ENCODE assay signal across 14 mouse cellular contexts in the genomic region with DNA sequence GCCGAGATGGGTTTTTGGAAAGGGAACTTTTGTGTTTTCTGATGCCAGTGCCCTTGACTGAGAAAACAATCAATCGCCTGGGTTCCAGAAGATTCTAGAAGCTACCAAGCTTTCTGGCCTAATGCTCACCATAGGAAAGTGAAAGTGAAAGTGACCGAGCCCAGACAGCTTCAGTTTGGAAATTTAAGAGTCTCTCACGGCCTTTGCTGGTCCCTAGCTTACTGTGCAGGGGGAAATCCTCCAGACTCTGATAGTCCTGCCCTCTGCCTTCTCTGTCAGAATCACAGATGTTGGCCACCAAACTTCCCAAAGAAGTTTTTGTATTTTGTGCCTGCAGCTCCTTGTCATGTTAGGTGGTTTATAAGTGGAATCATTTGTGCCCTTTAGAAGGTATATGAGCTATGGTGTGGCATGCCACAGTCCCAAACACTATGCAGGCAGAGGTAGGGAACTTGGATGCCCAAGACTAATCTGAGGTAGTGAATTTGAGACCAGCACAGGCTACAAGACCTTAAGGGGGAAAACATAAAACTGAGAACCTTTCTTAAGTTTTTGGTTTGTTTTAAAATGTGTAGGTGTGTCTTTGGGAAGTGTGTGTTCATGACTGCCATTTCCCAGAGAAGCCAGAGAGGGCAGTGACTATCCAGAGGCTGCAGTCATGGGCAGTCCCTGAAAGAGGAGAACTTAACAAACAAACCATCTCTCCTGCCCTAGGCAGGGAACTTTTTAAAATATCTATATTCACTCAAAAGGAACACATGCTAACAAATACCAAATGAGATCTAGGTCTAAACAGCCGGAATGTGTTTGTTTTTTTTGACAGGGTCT. TPM values are rescaled to one million over a fixed set of nuclear protein-coding genes. Genes with fewer than 3 reads are reported as not detected.
DNase-seq lines count a peak whose midpoint lies in the region; ATAC-seq and TF ChIP-seq lines count a peak whose summit lies in the region.
"Had no signal": no experiment of that assay in that cellular context is flagged by ENCODE, and none has a peak within 500 bp of the region (broad histone marks: within the 10 kb centered on the region; RNA-seq: fewer than 3 reads in every experiment).

No protein-coding gene starts in this region.

- intact Hi-C loops in gastrocnemius, adult 2 months (cut with DNase I): no loop called here
- intact Hi-C loops in gastrocnemius, postnatal 14 days (cut with DNase I; ENCODE audit: low total_unique reads): no loop called here

- H3K27me3 ChIP-seq in midbrain, postnatal 0 days (ENCODE audit: insufficient read depth, low read length): no peaks in the 10 kb centered on the region
- no peaks in the 10 kb centered on the region for H3K27me3 ChIP-seq in midbrain, embryonic 15.5 days (replicated peaks)
- no peaks in the 10 kb centered on the region for H3K27me3 ChIP-seq in stomach, postnatal 0 days (ENCODE audit: control insufficient read depth, insufficient read depth, low read length)
- H3K27me3 ChIP-seq: hindbrain, embryonic 13.5 days; neural tube, embryonic 12.5 days had no signal

- H3K27ac ChIP-seq in gastrocnemius, adult 2 months: peak overlapping the region; percentile 31
- H3K27ac ChIP-seq in midbrain, postnatal 0 days (ENCODE audit: low read depth, low read length): no peak overlapping the region
- H3K27ac ChIP-seq in midbrain, embryonic 15.5 days: no peak overlapping the region
- no peak overlapping the region for H3K27ac ChIP-seq in stomach, postnatal 0 days (replicated peaks)
- H3K27ac ChIP-seq: hindbrain, embryonic 13.5 days; neural tube, embryonic 12.5 days had no signal

- no peak for DNase-seq in gastrocnemius, adult 2 months
- no peak for DNase-seq in gastrocnemius, postnatal 14 days
- no peak for DNase-seq in midbrain, postnatal 0 days (ENCODE audit: low spot score)
- peak; percentile 21 for DNase-seq in large intestine, adult 2 months (ENCODE audit: low read depth, low spot score)
- no peak for DNase-seq in stomach, postnatal 0 days (ENCODE audit: low spot score)
- no peak for DNase-seq in ovary, postnatal 36 days (ENCODE audit: low spot score)
- no peak for DNase-seq in embryo, embryonic 9.5 days (ENCODE audit: extremely low spot score)
- DNase-seq: thymus, adult 2 months had no signal

- 91% methylated on average over 5 of the region's 5 CpGs for WGBS in midbrain, postnatal 0 days
- 91% methylated on average over 5 of the region's 5 CpGs for WGBS in midbrain, embryonic 15.5 days
- 58% methylated on average over 5 of the region's 5 CpGs for WGBS in large intestine, adult 2 months
- WGBS in stomach, postnatal 0 days: 69% methylated on average over 5 of the region's 5 CpGs

- no peak overlapping the region for H3K9ac ChIP-seq in midbrain, postnatal 0 days (replicated peaks; ENCODE audit: low read length, poor library complexity, severe bottlenecking)
- H3K9ac ChIP-seq in midbrain, embryonic 15.5 days: no peak overlapping the region
- H3K9ac ChIP-seq in stomach, postnatal 0 days (ENCODE audit: low read length): no peak overlapping the region
- H3K9ac ChIP-seq: hindbrain, embryonic 13.5 days; neural tube, embryonic 12.5 days had no signal

- TF ChIP-seq EP300 in stomach, postnatal 0 days (optimal IDR thresholded peaks at IDR 0.05): no peak

- no peak for TF ChIP-seq CTCF in gastrocnemius, adult 2 months (IDR thresholded peaks at IDR 0.05)
- TF ChIP-seq CTCF in midbrain, postnatal 0 days (IDR thresholded peaks at IDR 0.05): peak; percentile 13; the same call in 1 of the 2 replicates
- TF ChIP-seq CTCF in stomach, postnatal 0 days (IDR thresholded peaks at IDR 0.05; ENCODE audit: low read depth): peak; percentile 25; the same call in 1 of the 2 replicates

- no peak for ATAC-seq in midbrain, postnatal 0 days (ENCODE audit: low FRiP score)
- ATAC-seq in midbrain, embryonic 15.5 days (replicated peaks): no peak
- no peak for ATAC-seq in stomach, postnatal 0 days (ENCODE audit: low FRiP score, low TSS enrichment)
- ATAC-seq: forebrain, embryonic 14.5 days had no signal

- H3K36me3 ChIP-seq in midbrain, postnatal 0 days (ENCODE audit: insufficient read depth, low read length): no peaks in the 10 kb centered on the region
- no peaks in the 10 kb centered on the region for H3K36me3 ChIP-seq in midbrain, embryonic 15.5 days (replicated peaks)
- H3K36me3 ChIP-seq in stomach, postnatal 0 days (ENCODE audit: control insufficient read depth, insufficient read depth, low read length): no peaks in the 10 kb centered on the region
- H3K36me3 ChIP-seq: hindbrain, embryonic 13.5 days; neural tube, embryonic 12.5 days had no signal

- H3K9me3 ChIP-seq in midbrain, postnatal 0 days (ENCODE audit: low read length): no peaks in the 10 kb centered on the region
- no peaks in the 10 kb centered on the region for H3K9me3 ChIP-seq in midbrain, embryonic 15.5 days
- H3K9me3 ChIP-seq in stomach, postnatal 0 days (ENCODE audit: control insufficient read depth, low read length): no peaks in the 10 kb centered on the region
- H3K9me3 ChIP-seq: hindbrain, embryonic 13.5 days; neural tube, embryonic 12.5 days had no signal

- no peak overlapping the region for H3K4me3 ChIP-seq in gastrocnemius, adult 2 months
- no peak overlapping the region for H3K4me3 ChIP-seq in midbrain, postnatal 0 days (ENCODE audit: low read depth, low read length)
- H3K4me3 ChIP-seq in midbrain, embryonic 15.5 days: no peak overlapping the region
- no peak overlapping the region for H3K4me3 ChIP-seq in stomach, postnatal 0 days (ENCODE audit: low read depth, low read length)
- H3K4me3 ChIP-seq: hindbrain, embryonic 13.5 days; neural tube, embryonic 12.5 days had no signal

- no peaks in the 10 kb centered on the region for H3K4me1 ChIP-seq in midbrain, postnatal 0 days (ENCODE audit: insufficient read depth, low read length)
- no peaks in the 10 kb centered on the region for H3K4me1 ChIP-seq in midbrain, embryonic 15.5 days
- H3K4me1 ChIP-seq in stomach, postnatal 0 days (replicated peaks; ENCODE audit: control insufficient read depth, insufficient read depth): no peaks in the 10 kb centered on the region
- H3K4me1 ChIP-seq: hindbrain, embryonic 13.5 days; neural tube, embryonic 12.5 days had no signal

- H3K4me2 ChIP-seq in midbrain, postnatal 0 days (ENCODE audit: low read depth, low read length, poor library complexity, severe bottlenecking): no peak overlapping the region
- H3K4me2 ChIP-seq in midbrain, embryonic 15.5 days: no peak overlapping the region
- no peak overlapping the region for H3K4me2 ChIP-seq in stomach, postnatal 0 days (replicated peaks; ENCODE audit: low read depth)
- H3K4me2 ChIP-seq: hindbrain, embryonic 13.5 days; neural tube, embryonic 12.5 days had no signal

RNA-seq across cellular contexts. Expression of a gene that starts 1.1 kb away (rescaled TPM):
- total RNA-seq in gastrocnemius, adult 2 months (2021): not detected
- not detected for total RNA-seq in gastrocnemius, postnatal 14 days (2021)
- total RNA-seq in midbrain, postnatal 0 days (2014; rRNA removed): 0.44 TPM in 1 of 2 replicates, not detected in the other
- polyA plus RNA-seq in midbrain, postnatal 0 days (2015; fragmentation: Nextera tagmentation; extraction: Ambion mirVana): 0.11 TPM in 1 of 2 replicates, not detected in the other
- polyA plus RNA-seq in midbrain, embryonic 15.5 days (2015; fragmentation: Nextera tagmentation; extraction: Ambion mirVana): not detected in 2 replicates
- polyA plus RNA-seq in large intestine, adult 2 months (2012; rRNA removed): not detected in 2 replicates
- not detected in 2 replicates for polyA plus RNA-seq in stomach, postnatal 0 days (2015; fragmentation: Nextera tagmentation; extraction: Ambion mirVana)
- total RNA-seq: left cerebral cortex, postnatal 10 days had no signal
- polyA plus RNA-seq: forebrain, embryonic 14.5 days; hindbrain, embryonic 13.5 days; neural tube, embryonic 12.5 days had no signal

RNA-seq across cellular contexts. Expression of a gene that starts 2.5 kb away (rescaled TPM):
- under 1 TPM in 1 of 2 experiments, not detected in 1; 0.10 TPM for total RNA-seq in gastrocnemius, adult 2 months (2021)
- under 1 TPM; 0.16 to 0.43 TPM for total RNA-seq in gastrocnemius, postnatal 14 days (2021)
- total RNA-seq in midbrain, postnatal 0 days (2014; rRNA removed): 2.0 and 2.3 TPM in 2 replicates
- 1.5 and 2.7 TPM in 2 replicates for polyA plus RNA-seq in midbrain, postnatal 0 days (2015; fragmentation: Nextera tagmentation; extraction: Ambion mirVana)
- polyA plus RNA-seq in midbrain, embryonic 15.5 days (2015; fragmentation: Nextera tagmentation; extraction: Ambion mirVana): 1.7 and 1.8 TPM in 2 replicates
- 0.14 TPM in 1 of 2 replicates, not detected in the other for polyA plus RNA-seq in large intestine, adult 2 months (2012; rRNA removed)
- 0.16 and 0.18 TPM in 2 replicates for polyA plus RNA-seq in stomach, postnatal 0 days (2015; fragmentation: Nextera tagmentation; extraction: Ambion mirVana)
- polyA plus RNA-seq: C2C12 had no signal
